Mouse (Mus musculus) bone marrow, adult 2 months (tissue): Measurements from ENCODE around the gene Pmfbp1.

Source experiments
- CTCF ChIP-seq: fragments of 200-500 bp; IDR thresholded peaks from 2 replicates; pipeline ENCODE4 v1.5.1; 2011; ENCODE audit warnings: low read length, control low read depth; ENCODE audit not compliant: control insufficient read depth, insufficient read depth
- POLR2A ChIP-seq: fragments of 200-500 bp; IDR thresholded peaks from 2 replicates; pipeline ENCODE4 v1.6.1; 2011; ENCODE audit warnings: low read depth, mild to moderate bottlenecking, control low read depth, low read length, borderline replicate concordance; ENCODE audit not compliant: control insufficient read depth

DNA sequence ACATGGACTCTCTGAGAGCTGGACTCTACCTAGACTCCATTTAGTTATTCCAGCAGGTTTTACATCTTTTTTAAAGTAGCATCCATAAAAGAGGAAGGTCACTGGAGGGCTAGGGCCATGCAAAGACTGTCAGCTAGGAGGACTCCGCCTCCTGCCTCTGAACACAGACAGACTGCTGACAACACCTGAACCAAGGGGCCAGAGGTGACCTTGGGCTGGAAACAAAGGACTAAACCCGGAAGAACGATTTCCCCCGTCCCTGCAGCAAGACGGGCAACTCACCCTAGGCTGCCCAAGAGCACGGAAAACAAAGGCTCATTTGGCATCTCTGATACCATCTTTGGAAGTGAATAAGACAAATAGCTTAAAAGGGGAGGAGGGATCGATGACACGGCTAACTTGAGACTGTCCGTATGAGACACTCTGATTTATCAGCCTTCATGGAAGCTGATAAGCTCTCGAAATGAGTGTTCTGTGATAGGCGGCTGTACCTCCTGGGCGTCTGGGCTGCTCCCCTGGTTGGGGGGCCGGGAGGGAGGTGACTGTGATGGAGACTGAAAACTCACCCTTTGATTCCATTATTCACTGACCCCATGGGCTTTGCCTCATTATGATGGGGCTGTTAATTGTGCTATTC lies 30.0 kb upstream of the Pmfbp1 start:
- TF ChIP-seq POLR2A (no peak), CTCF (no peak)
